Mouse (Mus musculus) gastrocnemius, adult 8-10 months (tissue): ENCODE results near the gene Ccna2. TPM values are rescaled to one million over a fixed set of nuclear protein-coding genes. Genes with fewer than 3 reads are reported as not detected.
"Not testable (repeated sequence)": the region's sequence is repeated elsewhere in the genome, so short reads cannot be mapped to it uniquely, and the experiment has no call there.

Source experiments
- DNase-seq, 2 experiments: peaks; one replicate each; pipeline ENCODE4 v3.0.0; 2022; ENCODE audit warnings: low spot score in 2 of 2
- total RNA-seq, 4 experiments: library from RNA; stranded (reverse); gene quantifications; 2 replicates each; pipeline ENCODE4 v1.2.4; 2022

The Ccna2 gene
- total RNA-seq, result under 1 TPM in 1 of 4 experiments, not detected in 3; 0.16 TPM

DNA sequence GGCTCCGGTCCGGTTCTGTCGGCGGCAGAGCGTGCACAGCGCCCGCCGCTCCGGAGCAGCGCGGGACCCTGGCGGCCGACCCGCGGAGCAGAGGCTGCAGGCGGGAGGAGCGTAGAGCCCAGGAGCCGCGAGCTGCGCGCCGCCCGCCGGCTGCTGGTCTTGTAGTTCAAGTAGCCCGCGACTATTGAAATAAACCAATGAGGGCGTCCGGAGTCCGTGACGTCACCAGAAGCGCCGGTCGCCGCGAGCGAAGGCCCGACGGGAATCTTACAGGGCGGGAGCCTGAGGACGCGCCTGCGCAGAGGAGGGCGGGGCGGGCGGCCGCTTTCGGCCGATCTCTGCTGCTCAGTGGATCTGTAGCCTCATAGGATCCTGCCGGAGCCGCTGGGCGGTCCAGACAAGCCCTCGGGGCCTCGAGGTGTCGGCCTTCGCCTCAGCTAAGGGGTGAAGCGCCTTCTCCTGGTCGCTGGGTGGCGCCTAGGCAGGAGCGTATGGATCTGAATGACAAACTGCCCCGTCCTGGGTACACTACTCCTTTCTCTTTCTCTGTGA lies at the start of gene Ccna2:
Gene Ccna2, minus strand, starts transcription at position 324 of the 552 bp plus-strand sequence.
- peak; percentile 93 to 95 for DNase-seq

DNA sequence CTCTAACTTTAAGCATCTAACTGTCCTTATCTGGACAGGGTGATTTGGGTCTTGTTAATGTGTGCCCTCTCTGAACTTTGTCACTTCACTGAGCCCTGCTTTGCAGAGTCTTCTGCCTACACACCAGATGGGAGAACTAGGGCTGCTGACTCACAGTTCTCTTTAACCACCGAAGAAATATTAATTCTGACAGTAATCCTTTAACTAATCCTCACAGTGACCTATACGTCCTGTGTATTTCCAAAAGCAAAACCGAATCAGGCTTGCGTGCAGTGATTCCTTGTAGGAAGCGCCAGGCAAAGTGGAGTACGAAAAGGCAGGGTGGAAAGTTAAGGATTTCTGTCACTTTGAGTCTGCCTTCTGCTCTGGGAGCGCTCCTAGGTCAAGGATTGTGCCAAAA lies 46.2 kb upstream of the Ccna2 start:
- DNase-seq, result no peak

DNA sequence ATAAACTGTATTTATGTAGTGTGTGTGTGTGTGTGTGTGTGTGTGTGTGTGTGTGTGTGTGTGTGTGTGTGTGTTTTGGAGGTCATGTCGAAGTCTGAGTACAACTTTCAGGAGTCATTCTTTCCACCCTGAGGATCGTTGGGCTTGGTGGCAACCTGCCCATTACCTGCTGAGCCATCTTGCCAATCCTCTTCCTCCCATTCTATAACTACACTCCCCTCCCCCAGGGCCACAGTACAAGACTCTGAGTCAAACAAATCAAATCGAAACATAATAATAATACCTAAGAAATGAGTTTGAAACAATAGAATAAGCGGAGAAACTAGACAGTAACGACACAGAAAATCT lies 41.9 kb upstream of the Ccna2 start:
- no peak for DNase-seq

DNA sequence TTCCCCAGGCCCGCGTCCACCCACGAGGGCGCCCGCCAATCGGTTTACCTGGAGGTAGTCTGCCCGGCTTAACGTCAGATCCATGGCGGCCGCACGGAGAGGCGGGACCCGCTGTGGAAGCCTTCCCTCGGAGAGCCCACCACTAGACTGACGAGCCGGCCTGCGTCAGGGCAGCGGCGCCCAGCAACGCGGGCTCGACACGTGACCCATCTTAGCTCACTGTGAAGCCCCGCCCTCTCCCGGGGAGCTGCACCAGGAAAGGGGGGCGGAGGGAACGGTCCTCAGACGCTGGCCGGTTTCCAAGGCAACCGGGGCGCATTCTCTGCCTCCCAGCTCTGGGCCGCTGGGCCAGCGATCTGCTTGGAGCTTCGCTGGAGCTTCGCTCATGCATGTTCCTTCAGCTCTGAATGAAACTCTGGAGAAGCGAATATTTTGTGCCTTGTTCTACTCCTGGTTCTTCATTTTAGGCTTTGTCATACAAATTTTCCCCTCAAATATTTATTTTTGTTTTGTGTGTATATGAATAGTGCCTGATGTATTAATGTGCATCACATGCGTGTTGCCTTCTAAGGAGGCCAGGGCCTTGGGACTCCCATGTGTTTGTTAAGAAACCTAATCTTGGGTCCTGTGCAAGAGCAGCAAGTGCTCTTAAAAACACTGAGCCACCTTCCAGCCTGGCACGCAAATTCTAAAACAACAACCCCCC lies 41.4 kb upstream of the Ccna2 start, which contains the start of gene Bbs7:
Gene Bbs7, minus strand, starts transcription at position 276 of the 706 bp plus-strand sequence.
- peak; percentile 76 to 86 for DNase-seq

DNA sequence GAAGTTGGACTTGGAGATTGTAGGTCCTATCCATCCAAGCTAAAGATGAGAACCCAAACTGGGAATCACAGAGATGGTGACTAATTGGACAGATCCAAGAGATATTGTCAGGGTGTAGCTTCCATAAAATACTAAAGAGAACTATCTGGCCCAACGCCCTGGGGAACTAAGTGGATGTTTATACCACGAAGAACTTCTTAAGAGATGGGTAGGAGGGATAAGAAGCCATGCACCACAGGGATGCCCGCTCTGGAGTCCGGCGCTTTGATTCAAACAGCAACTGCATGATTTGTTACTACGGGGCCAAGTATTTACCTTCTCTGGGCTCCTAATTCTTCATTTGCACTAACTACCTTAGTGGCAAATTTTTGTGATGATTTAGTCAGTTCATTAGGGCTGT lies 40.7 kb upstream of the Ccna2 start:
- DNase-seq, result no peak

DNA sequence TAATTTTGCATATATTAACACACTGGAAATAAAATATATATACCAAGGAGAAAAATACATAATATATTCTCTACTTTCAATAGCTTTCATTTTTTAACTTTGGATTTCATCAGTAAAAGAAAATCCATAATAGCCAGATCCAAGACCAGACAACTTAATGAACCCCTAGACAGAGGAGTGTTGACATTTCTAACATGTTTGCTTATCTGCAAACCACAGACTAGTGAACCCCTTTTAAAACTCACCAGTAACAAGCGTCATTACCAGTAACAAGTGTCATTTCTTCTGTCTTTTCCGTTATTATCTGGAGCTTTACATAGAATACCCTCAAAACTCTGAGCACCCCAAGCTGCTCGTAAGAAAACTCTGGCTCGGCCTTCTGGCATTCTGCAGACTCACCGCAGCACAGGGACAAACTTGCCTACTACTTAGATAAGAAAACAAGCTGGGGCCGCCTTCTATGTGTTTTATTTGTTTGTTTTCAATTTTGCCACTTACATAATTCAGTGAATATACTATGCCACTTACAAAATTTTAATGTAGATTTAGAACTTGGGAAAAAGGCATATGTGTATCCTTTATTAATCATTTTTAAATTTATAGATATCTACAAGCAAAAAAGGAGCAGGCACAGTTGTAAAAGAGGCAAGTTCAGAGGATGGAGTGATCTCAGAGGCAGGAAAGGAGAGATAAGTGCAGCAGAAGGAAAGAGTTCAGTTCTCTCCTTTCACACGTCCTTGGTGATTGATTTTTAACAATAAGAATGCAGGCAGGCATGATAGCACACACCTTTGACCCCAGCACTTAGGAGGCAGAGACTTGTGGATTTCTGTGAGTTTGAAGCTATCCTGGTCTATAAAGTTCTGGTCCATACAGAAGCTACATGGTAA lies 34.2 kb upstream of the Ccna2 start:
- no peak for DNase-seq

DNA sequence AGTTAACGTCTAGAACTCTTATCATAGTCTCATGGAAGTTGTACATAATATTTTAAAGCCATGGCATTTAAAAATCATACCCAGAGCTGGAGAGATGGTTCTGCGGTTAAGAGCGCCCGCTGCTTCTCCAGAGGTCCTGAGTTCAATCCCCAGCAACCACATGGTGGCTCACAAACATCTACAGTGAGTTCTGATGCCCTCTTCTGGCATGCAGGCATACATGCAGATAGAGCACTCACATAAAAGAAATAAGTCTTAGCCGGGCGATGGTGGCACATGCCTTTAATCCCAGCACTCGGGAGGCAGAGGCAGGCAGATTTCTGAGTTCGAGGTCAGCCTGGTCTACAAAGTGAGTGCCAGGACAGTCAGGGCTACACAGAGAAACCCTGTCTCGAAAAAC lies 27.8 kb upstream of the Ccna2 start:
- not testable (repeated sequence) for DNase-seq

DNA sequence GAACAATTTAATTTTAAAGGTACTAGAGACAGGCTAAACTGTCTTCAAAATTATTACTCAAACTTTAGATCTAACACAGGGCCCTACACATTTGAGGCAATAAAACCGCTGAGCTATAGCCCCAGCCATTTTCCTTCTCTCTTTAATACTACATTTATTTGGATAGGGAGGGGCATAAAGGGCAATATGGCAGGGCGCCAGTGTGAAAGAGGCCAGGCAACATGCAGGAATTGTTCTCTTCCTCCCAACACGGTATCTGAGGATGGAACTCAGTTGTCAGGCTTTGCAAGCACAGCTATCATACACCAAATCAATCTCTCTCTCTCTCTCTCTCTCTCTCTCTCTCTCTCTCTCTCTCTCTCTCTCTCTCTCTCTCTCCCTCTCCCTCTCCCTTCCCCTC lies 26.9 kb upstream of the Ccna2 start:
- DNase-seq, result no peak

DNA sequence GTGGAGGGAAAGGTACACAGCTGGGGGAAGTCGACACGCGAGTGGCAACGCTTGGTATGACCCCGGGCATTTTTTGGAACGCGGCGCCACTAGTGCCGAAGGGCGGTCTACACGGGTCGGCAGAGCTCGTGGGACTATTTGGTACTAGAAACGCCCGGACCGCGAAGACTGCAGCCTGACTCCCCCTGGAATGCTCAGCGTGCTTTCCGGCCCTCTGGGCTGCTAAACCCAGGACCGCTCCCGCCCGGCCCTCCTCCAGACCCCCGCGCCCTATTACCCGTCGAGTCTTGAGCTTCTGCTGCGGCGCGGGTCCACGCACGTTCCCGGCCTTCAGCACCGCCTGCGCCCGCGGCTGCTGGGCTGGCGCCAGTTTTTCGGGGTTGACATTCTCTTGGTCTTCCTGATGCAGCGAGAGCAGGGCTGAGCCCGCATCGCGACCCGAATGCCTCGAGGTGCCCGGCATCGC lies 556 bp downstream of the Ccna2 start:
- DNase-seq, result peak in 1 of 2 experiments; percentile 5

DNA sequence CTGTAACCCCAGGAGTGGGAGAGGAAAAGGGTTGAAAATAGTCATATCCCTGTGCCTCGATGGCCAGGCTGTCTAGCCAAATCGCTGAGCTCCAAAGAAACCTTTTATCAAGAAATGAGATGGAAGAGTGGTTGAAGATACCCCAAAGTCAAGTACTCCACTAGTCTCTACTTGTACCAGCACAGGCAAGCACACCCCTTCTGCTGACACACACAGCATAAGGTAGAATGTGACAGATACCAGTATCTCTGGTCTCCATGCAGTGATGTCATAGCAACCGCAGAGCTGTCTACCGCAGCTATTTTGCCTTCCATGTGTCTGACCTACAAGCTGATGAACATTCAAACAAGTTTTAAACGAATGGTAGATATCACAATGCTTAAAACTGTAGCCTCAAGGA lies 2.1 kb downstream of the Ccna2 start:
- DNase-seq, result no peak

DNA sequence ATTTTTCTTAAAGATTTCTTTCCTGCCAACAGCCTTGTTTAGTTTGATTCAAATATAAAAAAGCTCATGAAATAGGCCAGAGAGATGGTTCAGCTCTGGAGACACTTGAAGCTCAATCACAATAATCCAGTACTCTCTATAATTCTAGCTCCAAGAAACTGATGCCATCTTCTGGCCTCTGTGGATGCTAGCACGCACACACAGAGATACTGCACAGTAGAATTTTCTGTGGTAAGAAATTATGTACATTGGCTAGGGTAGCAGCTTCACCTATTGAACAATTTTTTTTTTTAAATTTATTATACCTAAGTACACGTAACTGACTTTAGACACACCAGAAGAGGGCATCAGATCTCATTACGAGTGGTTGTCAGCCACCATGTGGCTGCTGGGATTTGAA lies 8.3 kb downstream of the Ccna2 start:
- DNase-seq, result no peak

DNA sequence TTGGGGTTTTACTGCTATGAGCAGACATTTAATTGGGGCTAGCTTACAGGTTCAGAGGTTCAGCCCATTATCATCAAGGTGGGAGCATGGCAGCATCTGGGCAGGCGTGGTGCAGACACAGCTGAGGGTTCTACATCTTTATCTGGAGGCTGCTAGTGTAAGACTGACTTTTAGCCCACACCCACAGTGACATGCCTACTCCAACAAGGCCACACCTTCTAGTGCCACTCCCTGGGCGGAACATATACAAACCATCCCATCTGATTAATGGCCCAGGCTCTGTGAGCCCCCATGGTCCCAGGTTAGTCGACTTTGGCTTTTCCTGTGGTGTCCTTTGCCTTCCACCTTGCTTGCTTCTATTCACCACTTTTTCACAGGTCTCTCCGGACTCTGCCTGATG lies 12.3 kb downstream of the Ccna2 start:
- DNase-seq, result no peak

DNA sequence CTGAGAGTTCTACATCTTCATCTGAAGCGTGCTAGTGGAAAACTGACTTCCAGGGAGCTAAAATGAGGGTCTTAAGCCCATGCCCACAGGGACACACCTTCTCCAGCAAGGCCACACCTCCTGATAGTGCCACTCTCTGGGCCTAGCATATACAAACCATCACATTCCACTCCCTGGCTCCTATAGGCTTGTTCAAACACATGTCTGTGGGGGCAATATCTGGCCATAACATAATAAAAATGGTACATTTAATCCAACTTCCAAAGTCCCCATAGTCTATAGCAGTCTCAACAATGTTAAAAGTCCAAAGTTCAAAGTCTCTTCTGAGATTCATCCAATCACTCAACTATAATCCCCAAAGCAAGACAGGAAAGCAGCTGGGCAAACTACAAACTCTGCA lies 14.3 kb downstream of the Ccna2 start:
- no peak for DNase-seq

DNA sequence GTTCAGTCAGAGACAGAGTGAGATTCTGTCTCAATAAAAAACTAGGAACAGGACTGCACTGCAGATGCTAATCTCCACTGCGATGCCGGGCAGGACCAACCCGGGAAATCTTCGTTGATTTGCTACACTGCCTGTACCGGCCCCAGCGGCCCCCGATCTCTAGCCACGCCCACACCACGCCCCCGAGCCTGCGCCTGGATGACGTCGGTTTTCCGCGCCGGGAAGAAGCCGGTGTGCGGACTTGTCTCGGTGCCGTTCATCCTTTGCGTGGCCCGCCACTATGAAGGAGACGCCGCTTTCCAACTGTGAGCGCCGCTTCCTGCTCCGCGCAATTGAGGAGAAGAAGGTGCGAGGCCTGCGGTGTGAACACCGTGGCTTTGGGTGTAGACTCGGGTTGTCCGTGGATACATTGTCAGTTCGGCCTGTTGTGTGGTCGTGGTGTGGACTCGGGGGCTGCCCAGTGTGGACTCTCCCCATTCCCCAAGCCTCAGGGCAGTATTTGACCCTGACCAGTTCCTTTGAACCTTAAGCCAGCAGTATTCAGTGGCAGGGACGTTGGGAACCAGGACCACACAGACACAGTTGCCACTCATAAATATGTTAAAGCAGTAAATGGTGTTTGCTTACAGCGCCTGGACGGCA lies 19.4 kb downstream of the Ccna2 start, which contains the start of gene Exosc9:
Gene Exosc9, plus strand, starts transcription at position 201 of the 642 bp plus-strand sequence.
- DNase-seq, result peak; percentile 80 to 83

DNA sequence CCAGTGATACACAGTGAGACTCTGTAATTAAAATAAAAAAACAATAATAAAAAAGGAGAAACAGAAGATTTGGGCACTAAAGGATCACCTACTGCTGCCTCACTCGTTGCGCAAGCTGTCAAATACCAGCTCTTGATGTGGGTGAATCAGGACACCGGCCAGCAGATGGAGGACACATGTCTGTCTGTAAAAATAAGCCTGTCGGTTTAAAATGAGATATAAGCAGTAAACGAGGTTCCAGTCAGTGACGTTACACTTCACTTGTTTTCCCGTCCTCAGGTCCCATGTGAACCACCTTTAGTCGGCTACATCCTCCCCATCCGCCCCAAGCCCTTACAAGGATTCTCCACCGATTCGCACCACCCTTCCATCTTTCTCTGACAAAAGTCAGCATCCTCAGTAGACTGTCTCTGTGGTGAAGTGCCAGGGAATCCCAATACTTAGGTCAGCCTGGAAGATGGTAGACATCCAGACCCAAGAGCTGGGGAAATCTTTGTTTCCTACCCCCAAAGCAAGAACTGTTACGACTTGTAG lies 20.0 kb downstream of the Ccna2 start:
- no peak for DNase-seq

DNA sequence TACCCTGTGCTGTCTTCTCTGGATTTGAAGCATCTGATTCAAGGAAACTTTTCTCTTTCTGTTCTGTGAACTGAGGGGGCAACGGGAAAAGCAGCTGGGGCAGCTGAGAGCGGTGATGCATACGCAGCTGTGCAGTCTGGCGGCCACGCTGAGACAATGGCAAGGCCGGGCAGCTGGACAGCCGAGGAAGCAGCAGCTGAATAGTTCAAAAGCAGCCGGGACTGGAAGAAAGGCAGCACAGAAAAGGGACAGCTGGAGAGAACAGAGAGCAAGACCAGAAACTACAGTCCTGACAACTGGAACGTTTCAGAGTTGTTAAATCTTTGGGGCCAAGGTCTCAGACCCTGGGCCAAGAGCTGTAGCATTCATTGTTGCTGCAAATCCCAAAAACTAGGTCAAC lies 20.6 kb downstream of the Ccna2 start:
- peak in 1 of 2 experiments; percentile 21 for DNase-seq

DNA sequence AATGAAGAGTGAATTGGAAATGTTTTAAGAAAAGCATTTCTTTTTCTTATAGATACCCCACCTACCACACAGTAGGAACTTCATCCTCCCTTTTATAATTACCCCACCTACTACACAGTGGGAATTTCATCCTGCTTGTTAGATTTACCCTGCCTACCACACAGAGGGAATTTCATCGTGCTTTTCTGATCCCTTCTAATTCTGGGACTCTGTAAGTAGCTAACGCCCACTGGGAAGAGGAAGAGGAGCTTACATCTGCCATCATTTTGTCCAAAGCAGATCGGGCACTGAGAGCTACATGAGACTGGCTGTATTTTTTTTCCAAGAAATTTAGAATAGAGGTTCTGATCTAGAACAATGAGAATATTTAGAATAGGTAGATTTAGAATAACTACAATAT lies 27.0 kb downstream of the Ccna2 start:
- DNase-seq, result no peak

DNA sequence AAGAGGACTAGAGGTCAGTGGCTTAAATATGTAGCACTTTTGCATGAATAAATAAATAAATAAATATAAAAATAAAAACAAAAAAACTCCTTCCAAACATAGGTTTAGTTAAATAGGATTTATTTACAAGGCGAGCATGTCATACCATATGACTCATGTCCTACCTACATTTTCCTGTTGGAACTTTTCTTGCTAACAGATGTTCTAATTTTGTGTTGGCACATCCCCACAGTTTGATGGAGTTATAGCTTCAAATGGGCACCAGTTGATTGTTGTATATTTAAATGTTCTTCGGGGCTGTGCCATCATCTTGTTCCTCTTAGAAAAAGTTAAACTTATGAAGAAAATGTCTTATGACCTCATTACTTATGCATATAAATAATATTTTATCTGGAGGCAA lies 30.6 kb downstream of the Ccna2 start:
- no peak for DNase-seq

DNA sequence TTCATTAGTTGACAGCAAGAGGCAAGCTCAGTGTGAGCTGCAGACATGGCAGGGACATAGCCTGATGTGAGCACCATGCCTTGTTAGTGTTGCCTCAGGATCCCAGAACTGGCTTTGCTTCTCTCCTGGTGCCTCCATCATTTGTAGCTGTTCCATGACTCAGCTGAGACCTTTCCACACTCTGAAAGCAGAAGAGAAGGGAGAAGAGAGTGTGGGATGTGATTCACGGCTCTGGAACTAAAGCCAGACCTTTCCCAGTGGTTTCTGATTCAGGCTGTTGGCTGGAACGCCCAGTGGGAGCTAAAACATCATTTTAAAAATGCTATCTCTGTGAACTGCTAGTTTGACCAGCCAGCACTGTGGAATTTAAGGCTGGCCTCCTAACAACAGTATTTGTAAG lies 31.2 kb downstream of the Ccna2 start:
- no peak for DNase-seq

DNA sequence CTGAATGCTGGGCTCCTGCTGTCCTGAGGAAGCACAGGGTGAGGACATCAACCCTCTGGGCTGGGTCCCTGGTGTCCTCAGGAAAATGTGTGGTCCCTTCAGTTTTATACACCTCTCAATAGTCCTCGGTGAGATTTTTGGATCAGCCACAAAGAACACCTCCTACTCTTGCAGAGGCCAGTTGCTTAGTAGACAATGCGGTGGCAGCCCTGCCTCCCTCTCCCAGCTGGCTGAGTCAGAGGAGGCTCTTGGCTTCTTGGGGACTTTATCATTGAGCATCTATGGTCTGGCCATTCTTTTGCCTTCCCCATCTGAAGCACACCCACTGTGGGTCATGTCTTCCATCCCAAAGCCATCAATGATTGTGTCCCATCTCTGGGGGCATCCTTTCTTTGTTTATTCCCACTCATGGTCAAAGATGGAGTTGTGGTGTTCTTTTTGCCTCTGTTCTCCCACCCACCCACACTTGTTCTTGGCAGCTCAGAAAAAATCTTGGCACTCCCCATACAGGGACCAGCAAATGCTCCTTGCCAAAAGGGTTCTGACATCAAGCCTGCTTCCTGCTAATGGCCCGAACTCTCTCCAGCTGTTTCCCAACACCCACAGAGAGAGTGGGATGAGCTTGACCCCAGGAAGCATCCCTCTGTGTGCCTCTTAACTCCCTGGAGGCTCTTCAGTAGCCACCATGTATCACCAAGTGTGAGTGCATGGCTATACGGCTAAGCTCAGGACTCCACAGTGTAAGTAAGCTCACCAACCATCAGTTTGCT lies 34.1 kb downstream of the Ccna2 start:
- DNase-seq, result no peak

DNA sequence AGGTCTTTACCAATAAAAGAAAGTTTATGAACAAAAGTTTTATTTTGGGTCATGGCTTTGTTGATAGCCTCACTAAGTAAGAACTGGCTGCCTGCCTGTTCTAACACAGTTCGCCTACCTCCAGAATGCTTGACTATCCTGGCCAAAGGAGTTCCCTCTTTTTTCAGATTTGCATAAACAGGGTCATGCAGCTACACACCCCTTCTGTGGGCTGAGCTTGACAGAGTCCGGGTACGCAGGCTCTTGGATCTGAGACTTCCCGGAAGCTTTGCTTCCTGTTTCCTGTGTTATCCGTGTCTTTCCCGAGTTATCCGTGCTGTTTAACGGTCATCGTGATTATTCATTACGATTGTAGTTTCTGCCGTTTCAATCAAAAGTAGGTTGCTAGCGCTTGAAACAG lies 35.9 kb downstream of the Ccna2 start:
- no peak for DNase-seq
